Mouse (Mus musculus): ENCODE measurements around the gene Cd4. TPM values are rescaled to one million over a fixed set of nuclear protein-coding genes. Genes with fewer than 3 reads are reported as not detected.
"Not testable (repeated sequence)": the region's sequence is repeated elsewhere in the genome, so short reads cannot be mapped to it uniquely, and the experiment has no call there.

Gene Cd4
- polyA plus RNA-seq, 1 experiment: 0.64 TPM

DNA sequence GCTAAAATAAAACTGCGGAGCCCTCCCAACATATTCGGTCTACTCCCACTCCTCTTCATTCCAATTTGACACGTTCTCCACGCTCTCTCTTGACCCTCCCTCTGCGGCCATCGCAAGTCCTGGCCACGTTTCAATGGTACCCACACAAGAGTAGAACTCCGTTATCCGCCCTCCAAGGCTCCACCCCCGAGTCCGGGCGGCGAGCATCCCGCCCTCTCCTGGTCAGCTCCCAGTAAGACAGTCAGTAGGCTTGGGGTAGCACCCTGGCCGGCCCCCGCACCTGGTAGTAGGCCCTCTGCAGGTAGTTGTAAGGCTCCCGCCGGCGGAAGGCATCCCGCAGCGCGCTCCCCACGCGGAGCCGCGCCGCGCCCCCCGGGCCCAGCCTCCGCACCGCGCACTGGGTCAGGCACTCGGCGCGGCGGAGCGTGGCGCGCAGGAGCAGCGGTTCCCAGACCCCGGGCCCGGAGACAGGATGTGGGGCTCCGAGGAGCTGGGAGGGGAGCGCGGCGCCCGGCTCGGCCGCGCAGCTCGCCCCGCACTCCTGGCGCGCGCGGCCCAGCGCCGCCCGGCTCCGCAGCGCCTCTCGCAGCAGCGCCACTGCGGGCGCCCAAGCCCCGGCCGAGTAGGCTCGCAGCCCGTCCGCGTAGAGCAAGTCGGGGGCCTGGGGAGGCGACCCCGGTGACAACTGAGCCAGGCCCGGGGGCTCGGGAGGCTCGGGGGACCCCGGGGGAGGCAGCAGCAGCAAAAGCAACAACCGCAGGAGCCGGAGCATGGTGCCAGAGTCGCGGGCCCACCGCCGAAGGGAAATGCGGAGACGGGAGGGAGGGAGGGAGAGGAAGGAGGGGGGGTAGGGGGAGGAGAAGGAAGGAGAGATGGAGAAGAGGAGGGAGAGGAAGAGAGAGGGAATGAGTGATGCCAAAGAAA lies 30.8 kb downstream of the Cd4 start, which contains the start of gene P3h3:
P3h3 (minus strand) TSS at position 837 of the 924 bp plus-strand sequence.
- peak; percentile 75 to 87 for DNase-seq (ENCODE audit: extremely low spot score in 1 of 2, low spot score in 1 of 2)

DNA sequence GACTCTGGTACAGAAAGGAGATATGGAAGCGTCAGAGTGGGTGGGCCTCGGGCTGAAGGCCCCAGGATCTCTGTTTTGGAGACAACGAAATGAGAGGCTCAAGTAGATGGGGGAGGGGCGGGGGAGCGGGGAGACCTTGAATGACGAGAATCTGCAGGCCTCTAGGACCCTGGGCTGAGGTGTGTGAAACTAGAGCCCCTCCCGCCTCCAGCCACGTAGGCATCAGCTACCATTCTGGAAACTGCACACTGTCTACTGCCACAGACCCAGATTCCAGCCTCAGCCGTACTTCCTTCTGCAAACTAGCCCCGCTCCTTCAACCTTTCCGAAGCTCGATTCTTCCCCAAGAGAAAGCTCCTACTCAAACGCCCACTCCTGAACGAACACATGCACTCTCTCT lies 31.7 kb downstream of the Cd4 start:
- peak in 1 of 2 experiments; percentile 52 for DNase-seq (ENCODE audit: extremely low spot score in 1 of 2, low spot score in 1 of 2)

DNA sequence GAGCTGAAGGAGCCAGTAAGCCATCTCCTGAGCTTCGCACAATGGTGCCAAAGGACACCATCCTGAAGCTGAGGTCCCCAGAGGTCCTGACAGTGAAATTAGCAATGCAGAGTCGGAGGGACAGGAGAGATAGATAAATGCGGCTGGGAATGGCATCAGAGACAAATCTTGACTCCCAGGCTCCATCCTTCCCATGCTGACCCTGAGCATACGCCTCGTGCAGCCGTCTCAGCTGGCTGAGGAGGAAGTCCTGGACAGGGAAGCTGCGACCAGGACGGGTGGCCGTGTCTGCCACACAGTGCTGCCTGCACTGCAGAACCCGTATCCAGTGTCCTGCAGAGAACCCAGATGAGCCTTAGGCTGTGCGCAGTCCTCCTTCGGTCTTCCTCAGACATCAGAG lies 33.4 kb downstream of the Cd4 start:
- DNase-seq (ENCODE audit: extremely low spot score in 1 of 2, low spot score in 1 of 2): no peak

DNA sequence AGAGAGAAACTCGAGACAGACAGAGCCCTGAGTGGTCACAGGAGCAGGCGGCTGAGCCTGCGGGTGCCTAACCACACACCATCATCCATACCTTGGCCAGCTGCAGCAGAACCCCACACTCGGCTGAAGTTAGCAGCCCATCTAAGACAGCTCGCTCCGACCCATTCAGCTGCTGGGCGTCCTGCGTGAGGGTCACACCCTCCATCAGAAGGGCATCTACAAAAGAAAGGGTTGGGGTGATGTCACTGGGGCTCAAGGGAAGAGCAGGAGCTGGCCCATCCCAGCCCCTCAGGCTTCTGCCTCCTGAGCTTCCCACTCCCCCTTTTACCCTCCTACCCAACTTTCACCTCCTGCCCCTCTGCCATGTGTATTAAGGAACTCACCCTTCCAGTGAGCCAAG lies 37.5 kb downstream of the Cd4 start:
- no peak for DNase-seq (ENCODE audit: extremely low spot score in 1 of 2, low spot score in 1 of 2)

DNA sequence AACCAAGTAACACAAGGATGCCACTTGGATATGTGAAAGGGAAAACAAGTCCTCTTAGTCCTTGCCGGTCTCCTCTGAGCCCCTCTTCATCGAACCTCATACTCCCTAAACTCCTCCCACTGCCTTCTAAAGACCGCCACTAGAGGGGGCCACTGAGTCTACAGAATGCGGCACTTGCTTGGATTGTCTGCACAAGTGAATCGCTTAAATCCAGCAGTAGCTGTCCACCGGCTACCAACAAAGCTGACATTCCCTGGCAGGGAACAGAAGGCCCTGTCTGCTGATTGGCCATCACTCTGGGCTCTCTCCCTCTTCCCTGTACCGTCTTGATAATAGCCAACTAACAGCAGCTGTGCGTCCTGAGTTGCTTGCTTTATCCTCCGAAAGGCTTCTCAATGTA lies 40.7 kb downstream of the Cd4 start:
- DNase-seq (ENCODE audit: extremely low spot score in 1 of 2, low spot score in 1 of 2): peak; percentile 87 to 98

DNA sequence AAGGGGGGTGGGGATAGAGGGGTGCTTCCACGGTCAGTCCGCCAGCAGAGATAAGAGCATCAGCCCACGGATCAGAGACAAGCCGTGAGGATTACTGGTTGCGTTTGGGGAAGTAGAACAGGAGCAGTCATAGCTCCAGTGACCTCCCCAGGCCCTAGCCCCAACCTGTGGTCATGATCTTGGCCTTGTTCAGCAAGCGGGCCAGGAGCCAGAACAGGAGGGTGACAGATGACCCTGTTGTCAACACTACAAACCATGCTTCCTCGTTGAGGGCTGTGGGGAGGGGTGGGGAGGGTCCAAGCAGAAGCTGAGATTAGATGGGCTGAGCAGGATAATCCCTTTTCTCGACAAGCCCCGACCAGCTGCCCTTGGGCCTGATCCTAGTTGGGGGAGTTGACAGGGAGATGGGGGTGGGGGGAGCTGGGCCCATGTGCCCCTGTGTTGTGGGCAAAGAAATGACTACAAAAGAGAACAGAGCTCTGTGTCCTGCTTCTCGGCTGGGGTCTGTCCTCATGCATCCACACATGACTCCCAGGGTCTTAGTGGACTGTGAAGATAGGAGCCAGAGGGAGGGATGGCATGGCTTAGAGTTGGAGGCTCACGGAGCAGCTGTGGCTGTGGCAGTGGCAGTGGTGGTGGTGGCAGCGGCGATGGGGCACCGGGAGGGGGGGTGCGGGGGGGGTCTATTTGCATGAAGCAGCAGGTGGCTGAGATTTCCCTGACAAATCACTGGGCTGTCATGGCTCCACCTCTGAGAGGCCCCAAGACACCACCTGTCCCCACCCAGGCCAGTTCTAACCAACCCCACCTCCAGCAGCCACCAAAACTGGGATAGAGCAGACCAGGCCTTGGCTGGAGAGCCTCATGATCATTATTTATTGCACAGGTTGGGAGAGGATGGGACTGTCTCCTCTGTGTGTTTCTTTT lies 47.5 kb downstream of the Cd4 start, which contains the start of gene Gnb3:
Gnb3 (minus strand) TSS at position 35 of the 927 bp plus-strand sequence.
- DNase-seq (ENCODE audit: extremely low spot score in 1 of 2, low spot score in 1 of 2): no peak

DNA sequence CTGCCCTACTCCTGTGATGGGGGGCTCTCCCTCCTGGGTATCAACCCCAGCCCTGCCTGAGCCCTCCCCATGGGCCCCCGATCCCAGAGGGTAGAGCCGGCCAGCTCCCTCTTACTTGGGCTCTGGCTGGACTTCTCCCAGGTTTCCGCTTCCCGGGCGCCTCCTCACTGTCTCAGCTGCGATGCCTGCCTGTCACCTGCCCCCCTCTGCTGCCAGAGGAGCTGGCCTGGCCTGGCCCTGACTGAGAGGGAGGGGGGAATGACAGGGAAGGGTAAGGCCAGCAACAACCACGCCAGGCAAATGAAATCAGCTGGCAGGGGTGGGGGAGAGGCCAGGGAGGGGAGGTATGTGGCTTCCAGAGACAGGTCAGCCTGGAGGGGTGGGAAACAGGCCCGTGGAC lies 48.2 kb downstream of the Cd4 start:
- DNase-seq (ENCODE audit: extremely low spot score in 1 of 2, low spot score in 1 of 2): no peak

DNA sequence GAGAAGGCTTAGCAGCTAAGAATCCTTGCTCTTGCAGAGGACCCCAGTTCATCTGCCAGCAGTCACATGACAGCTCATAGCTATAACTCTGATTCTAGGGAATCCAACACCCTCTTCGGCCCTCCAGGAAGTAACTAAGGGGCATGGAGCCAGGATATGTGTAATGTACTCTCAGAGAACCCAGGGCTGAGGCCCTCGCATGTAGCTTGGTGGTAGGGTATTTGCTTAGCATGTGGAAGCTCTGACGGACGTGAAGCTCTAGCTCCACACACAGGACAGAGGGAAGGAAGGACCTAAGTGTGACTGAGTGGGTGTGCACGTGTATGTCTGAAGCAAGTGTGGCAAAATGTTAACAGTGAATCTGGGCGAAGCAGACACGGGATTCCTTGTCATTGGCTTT lies 51.6 kb downstream of the Cd4 start:
- DNase-seq (ENCODE audit: extremely low spot score in 1 of 2, low spot score in 1 of 2): no peak

DNA sequence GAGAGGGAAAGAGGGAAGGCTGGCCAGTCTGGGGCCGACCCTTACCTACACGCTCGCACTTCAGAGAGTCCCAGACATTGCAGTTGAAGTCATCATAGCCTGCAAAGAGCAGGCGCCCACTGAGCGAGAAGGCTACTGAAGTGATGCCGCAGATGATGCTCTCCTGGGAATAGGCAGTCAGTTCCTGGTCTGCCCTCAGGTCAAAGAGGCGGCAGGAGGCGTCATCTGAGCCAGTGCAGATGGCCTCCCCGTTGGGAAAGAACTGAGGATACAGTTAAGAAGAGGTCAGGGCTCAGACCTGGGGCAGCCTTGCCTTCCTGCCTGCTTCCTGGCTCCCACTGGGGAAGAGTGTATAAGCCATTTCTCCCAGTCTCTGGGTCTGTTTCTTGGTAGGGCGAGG lies 52.5 kb downstream of the Cd4 start:
- no peak for DNase-seq (ENCODE audit: extremely low spot score in 1 of 2, low spot score in 1 of 2)

DNA sequence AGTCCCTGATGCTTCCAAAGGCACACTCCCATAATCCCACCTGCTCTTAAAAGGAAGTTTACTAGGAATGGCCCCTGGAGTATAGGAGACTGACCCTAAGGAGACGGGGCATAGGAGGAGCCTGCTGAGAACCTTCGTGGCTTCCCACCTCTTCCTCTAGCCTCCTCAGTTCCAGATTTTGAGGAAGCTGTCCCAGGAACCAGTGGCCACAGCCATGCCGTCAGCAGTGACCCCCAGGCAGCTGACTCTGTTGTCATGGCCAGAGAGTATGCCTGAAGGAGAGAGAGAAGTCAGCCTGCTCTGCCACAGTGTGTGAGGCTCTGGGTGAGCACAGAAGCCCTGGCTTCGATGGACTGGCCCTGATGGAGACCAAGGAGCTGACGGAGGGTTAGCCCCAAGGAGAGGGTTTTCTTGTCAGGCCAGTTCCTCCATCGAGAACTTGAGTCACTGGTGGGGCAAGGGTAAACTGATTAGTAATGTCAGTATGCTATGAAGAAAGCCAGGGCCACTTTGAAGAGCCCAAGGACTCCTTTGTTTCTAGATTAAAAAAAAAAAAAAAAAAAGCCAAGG lies 53.4 kb downstream of the Cd4 start:
- DNase-seq (ENCODE audit: extremely low spot score in 1 of 2, low spot score in 1 of 2): no peak

DNA sequence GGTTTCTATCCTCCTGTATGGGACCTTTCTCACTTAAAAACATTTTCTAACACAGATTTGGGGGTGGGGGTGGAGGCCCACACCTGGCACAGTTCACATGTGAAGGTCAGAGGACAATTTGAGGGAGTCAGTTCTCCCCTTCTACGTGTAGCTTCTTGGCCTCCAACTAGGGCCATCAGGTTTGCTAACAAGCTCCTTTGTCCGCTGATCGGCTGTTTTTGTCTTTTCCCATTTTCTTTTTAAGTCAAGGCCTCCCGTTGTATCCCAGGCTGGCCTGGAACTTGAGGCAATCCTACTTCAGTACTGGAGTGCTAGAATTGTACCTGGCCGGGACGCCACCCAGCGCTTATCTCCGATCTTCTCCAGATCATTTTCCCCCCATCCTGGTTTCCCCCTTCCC lies 56.4 kb downstream of the Cd4 start:
- no peak for DNase-seq (ENCODE audit: extremely low spot score in 1 of 2, low spot score in 1 of 2)

DNA sequence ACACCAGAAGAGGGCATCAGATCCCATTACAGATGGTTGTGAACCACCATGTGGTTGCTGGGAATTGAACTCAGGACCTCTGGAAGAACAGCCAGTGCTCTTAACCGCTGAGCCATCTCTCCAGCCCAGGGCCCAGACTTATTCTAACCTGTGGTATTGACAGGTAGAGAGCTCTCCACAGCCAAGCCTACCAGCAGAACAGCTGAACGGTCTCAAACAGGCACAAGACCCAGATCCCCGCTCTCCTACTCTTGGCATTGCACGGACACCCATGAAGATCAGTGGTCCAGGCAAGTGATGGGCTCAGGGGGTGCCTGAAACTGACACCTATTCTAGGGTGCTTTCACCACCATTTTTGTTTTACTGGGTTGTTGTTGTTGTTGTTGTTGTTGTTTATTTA lies 56.8 kb downstream of the Cd4 start:
- not testable (repeated sequence) for DNase-seq (ENCODE audit: extremely low spot score in 1 of 2, low spot score in 1 of 2)

DNA sequence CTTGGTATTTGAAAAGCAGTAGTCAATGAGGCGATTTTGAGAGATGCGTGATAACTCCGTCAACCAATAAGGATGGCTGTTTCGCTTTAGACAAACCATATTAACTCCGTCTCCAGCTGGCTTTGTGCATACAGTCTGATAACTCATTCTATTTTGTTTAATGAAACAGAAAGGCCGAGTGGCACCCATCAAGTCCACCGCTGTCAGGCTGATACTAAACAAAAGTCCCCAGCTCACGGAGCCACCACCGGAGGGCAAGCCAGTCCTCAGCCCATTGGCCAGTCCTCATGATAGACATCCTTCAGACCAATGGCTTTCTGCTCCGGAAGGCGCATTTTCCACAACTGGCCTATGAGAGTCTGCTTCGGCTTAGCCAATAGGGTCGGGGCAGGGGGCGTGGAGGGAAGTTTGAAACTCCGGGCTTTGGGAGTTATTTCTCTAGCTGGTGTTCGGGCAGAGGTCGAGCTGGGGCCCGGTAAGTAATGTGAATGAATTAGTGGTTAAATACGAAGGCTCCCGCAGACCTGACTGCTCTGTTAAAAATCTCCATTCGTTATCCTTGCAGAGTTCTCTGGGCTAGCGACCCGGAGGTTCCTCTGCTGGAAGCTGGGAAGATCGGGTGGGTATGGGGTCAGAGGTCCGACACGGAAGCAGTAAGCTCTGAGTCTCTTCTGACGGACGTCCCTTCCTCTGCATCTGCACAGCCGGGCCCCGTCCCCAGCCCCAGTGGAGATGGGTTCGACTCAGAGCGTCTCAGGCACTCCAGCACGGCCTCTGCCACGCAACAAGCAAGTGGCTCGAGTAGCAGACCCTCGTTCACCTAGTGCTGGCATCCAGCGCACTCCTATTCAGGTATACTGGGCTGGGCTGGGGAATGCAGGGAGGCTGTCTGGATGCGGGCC lies 58.0 kb downstream of the Cd4 start:
- DNase-seq (ENCODE audit: extremely low spot score in 1 of 2, low spot score in 1 of 2): peak; percentile 95 to 96

DNA sequence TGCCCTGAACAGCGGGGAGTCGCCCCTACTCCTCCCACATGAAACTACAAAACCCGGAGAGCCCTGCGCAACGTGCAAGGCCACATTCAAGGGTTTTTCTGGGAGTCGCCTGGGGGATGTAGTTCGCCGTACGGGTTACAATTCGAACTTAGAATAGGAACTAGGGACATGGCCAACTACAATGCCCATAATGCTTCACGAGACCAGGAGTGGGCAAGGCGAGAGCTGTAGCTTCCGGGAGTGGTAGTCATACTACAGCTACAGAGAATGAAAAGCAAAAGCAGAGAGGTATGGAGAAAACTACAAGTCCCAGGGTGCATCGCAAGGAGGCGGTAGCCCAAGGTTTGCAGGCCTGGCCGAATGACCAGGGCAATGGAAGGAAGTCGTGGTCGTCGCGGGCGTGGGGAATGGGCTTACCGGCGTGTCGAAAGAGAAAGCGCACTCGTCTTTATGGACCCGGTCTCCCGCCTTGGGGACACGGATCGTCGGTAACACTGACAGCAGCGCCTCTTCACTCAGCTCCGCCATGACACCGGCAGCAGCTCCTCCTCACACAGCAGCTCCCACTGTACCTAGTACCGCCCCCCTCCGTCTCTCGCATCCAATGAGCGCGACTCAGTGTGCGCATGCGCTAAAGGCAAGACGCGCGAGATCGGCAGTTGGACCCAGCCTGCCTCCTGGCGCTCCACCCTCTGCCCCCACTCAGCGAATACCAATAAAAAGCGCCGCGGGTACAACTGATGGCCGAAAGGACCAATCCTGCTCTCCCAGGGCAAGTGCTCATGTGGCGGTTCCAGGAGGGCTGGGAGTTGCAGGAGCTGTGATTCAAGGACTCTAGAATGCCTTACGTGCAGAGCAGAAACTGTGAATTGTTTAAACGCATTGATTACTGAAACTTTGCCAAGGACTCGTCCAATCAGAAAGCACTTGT lies 58.9 kb downstream of the Cd4 start, which contains the start of the genes Usp5 and Cdca3:
Usp5 (minus strand) TSS at position 617 of the 931 bp plus-strand sequence.
Cdca3 (plus strand) TSS at position 680 of the 931 bp plus-strand sequence.
- peak; percentile 98 to 99 for DNase-seq (ENCODE audit: extremely low spot score in 1 of 2, low spot score in 1 of 2)

DNA sequence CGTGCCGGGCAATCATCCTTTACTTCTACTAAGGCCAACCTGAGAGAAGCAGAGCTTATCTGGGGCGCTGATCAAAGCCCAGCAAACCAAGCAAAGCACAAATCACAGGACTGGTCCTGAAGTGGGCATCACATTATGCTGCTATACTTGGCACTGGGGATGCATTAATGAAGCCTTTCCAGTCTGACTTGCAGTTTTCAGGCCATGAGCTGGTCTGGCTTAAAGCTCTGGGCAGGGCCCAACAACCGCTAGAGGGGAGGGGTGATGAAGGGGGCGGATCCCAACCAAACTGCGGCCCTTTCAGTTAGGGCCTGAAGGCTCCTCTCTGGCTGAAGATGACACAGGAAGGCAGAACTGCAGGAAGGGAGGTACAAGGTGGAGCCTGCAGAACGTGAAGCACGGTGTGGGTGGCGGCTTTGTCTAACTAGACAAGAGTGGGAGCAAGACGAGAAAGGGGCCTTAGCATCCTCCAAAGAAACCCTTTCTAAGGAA lies 59.9 kb downstream of the Cd4 start:
- DNase-seq (ENCODE audit: extremely low spot score in 1 of 2, low spot score in 1 of 2): peak in 1 of 2 experiments; percentile 50

DNA sequence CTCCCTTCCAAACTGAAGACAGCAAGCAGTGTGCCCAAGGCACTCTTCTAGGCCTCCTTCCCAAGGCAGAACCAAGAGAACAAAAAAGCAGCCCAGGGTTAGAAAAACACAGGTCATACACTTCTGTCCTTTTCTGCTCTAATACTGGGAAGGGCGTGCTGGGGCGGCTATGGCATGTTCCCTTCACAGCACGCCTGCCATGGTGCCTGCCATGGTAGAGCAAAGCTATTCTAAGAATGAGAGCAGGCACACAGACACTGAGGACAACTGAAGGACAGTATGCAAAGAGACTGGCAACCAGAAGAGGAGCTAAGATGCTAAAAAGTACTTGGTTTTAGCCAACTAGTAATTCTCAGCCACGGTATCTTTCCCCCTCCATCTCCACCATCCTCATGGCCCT lies 66.0 kb downstream of the Cd4 start:
- DNase-seq (ENCODE audit: extremely low spot score in 1 of 2, low spot score in 1 of 2): no peak

DNA sequence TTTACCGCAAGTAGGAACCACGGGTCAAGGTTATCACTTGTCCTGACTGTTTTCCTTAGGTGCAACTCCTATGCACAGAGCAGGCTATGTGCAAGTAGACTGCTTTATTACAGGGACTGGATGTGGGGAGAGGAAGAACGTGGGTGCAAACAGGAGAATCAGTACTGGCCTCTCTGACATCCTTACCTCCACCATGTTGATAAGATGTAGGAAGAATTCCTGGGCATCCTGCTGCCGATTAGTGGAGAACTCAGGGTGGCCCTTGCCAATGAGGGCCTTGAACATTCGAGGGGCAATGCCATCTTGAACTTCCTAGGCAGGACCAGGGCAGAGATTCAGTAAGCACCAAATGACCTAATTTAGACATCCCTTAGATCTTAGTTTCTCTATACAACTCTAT lies 67.1 kb downstream of the Cd4 start:
- DNase-seq (ENCODE audit: extremely low spot score in 1 of 2, low spot score in 1 of 2): no peak

DNA sequence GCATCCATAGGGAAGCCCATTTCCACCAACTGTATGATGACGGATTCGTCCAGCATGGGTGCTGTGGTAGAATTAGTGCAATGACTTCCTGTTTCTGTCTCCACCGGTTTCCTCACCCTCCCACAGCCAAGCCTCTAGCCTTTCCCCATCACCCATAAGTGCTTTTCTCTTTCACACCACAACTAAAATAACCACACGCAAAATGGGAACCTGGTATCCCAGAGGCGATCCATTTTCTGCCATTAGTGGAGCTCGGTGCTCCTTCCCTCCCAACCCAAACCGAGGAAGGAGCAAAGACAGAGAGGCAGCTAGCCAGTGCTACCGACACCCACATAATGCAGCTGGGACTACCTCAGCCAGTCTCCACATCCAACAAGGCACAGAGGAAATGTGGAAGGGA lies 70.0 kb downstream of the Cd4 start:
- no peak for DNase-seq (ENCODE audit: extremely low spot score in 1 of 2, low spot score in 1 of 2)

Measured in frontal cortex, adult 2 months (tissue).